Mouse (Mus musculus) gastrocnemius, postnatal 10 days (tissue): ENCODE data around the gene Cdk14. TPM values are rescaled to one million over a fixed set of nuclear protein-coding genes. Genes with fewer than 3 reads are reported as not detected.
"Not testable (repeated sequence)": the region's sequence is repeated elsewhere in the genome, so short reads cannot be mapped to it uniquely, and the experiment has no call there.

Experiments
- DNase-seq: peaks from one replicate; pipeline ENCODE4 v3.0.0; 2021; ENCODE audit warnings: mixed read lengths
- total RNA-seq, 2 experiments: library from RNA; stranded (reverse); gene quantifications; 2 replicates each; pipeline ENCODE4 v1.2.3; 2021

Cdk14 gene
- total RNA-seq, 2 experiments from 2014 or later, result 14.3 to 21.1 TPM

- no peak for DNase-seq
Measured at GRCm38 (mm10) chr5:5367550-5367949, 52.6 kb downstream of the Cdk14 start.

GRCm38 (mm10) chr5:5365285-5366076 lies 54.6 kb downstream of the Cdk14 start:
- DNase-seq, result no peak

GRCm38 (mm10) chr5:5361684-5362083 lies 58.4 kb downstream of the Cdk14 start:
- no peak for DNase-seq

GRCm38 (mm10) chr5:5360338-5360737 lies 59.8 kb downstream of the Cdk14 start:
- DNase-seq, result no peak

GRCm38 (mm10) chr5:5359915-5360314 lies 60.2 kb downstream of the Cdk14 start:
- DNase-seq, result no peak

- no peak for DNase-seq
Measured at GRCm38 (mm10) chr5:5359370-5359769, 60.7 kb downstream of the Cdk14 start.

GRCm38 (mm10) chr5:5358019-5358717 lies 61.9 kb downstream of the Cdk14 start:
- DNase-seq, result no peak

GRCm38 (mm10) chr5:5354684-5355368 lies 65.3 kb downstream of the Cdk14 start:
- no peak for DNase-seq

- no peak for DNase-seq
Measured at GRCm38 (mm10) chr5:5353946-5354345, 66.2 kb downstream of the Cdk14 start.

- DNase-seq, result no peak
Measured at GRCm38 (mm10) chr5:5344646-5345045, 75.5 kb downstream of the Cdk14 start.

- DNase-seq, result no peak
Measured at GRCm38 (mm10) chr5:5343741-5344140, 76.4 kb downstream of the Cdk14 start.

- peak; percentile 25 for DNase-seq
Measured at GRCm38 (mm10) chr5:5343267-5343666, 76.8 kb downstream of the Cdk14 start.

GRCm38 (mm10) chr5:5342410-5343137 lies 77.5 kb downstream of the Cdk14 start:
- peak; percentile 70 for DNase-seq

GRCm38 (mm10) chr5:5341611-5342010 lies 78.5 kb downstream of the Cdk14 start:
- DNase-seq, result no peak

- DNase-seq, result no peak
Measured at GRCm38 (mm10) chr5:5333916-5334315, 86.2 kb downstream of the Cdk14 start.

- DNase-seq, result no peak
Measured at GRCm38 (mm10) chr5:5330926-5331460, 89.1 kb downstream of the Cdk14 start.

- not testable (repeated sequence) for DNase-seq
Measured at GRCm38 (mm10) chr5:5329018-5329417, 91.1 kb downstream of the Cdk14 start.

GRCm38 (mm10) chr5:5326716-5327115 lies 93.4 kb downstream of the Cdk14 start:
- DNase-seq, result peak; percentile 26

- DNase-seq, result no peak
Measured at GRCm38 (mm10) chr5:5322699-5323098, 97.4 kb downstream of the Cdk14 start.

- peak; percentile 28 for DNase-seq
Measured at GRCm38 (mm10) chr5:5320506-5321181, 99.5 kb downstream of the Cdk14 start.

GRCm38 (mm10) chr5:5319824-5320505 lies 100.1 kb downstream of the Cdk14 start:
- peak; percentile 10 for DNase-seq
